Mouse (Mus musculus) stomach, postnatal 0 days (tissue): ENCODE results near the gene Mst1. TPM values are rescaled to one million over a fixed set of nuclear protein-coding genes. Genes with fewer than 3 reads are reported as not detected.

Experiments
- ATAC-seq: fragments of 200-750 bp; cut with Nextera tagmentation; 2 replicates; pipeline ENCODE4 v1.8.0; 2017; ENCODE audit not compliant: low FRiP score, low TSS enrichment
- DNase-seq: peaks from one replicate; pipeline ENCODE4 v3.0.0-alpha.2; 2016; ENCODE audit warnings: low spot score
- H3K27ac ChIP-seq: fragments of 300-500 bp; sonication (generic); replicated peaks from 2 replicates; pipeline ENCODE4 v1.5.1; 2014; ENCODE audit warnings: mild to moderate bottlenecking, control low read depth
- H3K27me3 ChIP-seq: fragments of 300-500 bp; sonication (generic); 2 replicates; pipeline ENCODE4 v1.6.1; 2014; ENCODE audit warnings: low read length; ENCODE audit not compliant: control insufficient read depth, insufficient read depth
- H3K36me3 ChIP-seq: fragments of 300-500 bp; sonication (generic); 2 replicates; pipeline ENCODE4 v1.6.1; 2014; ENCODE audit warnings: low read length, mixed read lengths; ENCODE audit not compliant: control insufficient read depth, insufficient read depth
- H3K4me1 ChIP-seq: fragments of 300-500 bp; sonication (generic); replicated peaks from 2 replicates; pipeline ENCODE4 v1.6.1; 2014; ENCODE audit warnings: antibody characterized with exemption; ENCODE audit not compliant: control insufficient read depth, insufficient read depth
- H3K4me2 ChIP-seq: fragments of 300-500 bp; sonication (generic); replicated peaks from 2 replicates; pipeline ENCODE4 v1.6.1; 2014; ENCODE audit warnings: low read depth, mild to moderate bottlenecking, control low read depth, moderate library complexity
- H3K4me3 ChIP-seq: fragments of 300-500 bp; sonication (generic); 2 replicates; pipeline ENCODE4 v1.5.1; 2014; ENCODE audit warnings: low read depth, low read length, control low read depth
- H3K9ac ChIP-seq: fragments of 300-500 bp; sonication (generic); 2 replicates; pipeline ENCODE4 v1.6.1; 2014; ENCODE audit warnings: mild to moderate bottlenecking, low read length, control low read depth, mixed read lengths
- H3K9me3 ChIP-seq: fragments of 300-500 bp; sonication (generic); 2 replicates; pipeline ENCODE4 v1.6.1; 2016; ENCODE audit warnings: low read length; ENCODE audit not compliant: control insufficient read depth
- CTCF ChIP-seq: IDR thresholded peaks from 2 replicates; pipeline ENCODE4 v1.5.1; 2016; ENCODE audit warnings: antibody characterized with exemption, low read depth, mild to moderate bottlenecking, moderate library complexity
- EP300 ChIP-seq: optimal IDR thresholded peaks from 2 replicates; pipeline ENCODE3; 2016; ENCODE audit warnings: antibody characterized with exemption
- whole genome bisulfite sequencing: fragments of 180-500 bp; shearing (Covaris S2); extraction: QIAGEN DNeasy Blood & Tissue Kit; methylation state at CpG from one replicate; pipeline ENCODE4 v1.1.7; 2014; 5-methylcytosine and 5-hydroxymethylcytosine counted together
- polyA plus RNA-seq: library from polyadenylated mRNA; unstranded; fragments of >200 nt; fragmentation: Nextera tagmentation; extraction: Ambion mirVana; gene quantifications from 2 replicates; pipeline ENCODE4 v1.2.1, GENCODE M21; 2015

The Mst1 gene
- polyA plus RNA-seq, 1 experiment from 2014 or later = 4.4 TPM

- peaks cover 19% of the 10 kb centered on the region for H3K36me3 ChIP-seq
Observed at GRCm38 (mm10) chr9:108063361-108063760, 16.9 kb upstream of the Mst1 start.

GRCm38 (mm10) chr9:108065491-108066011, 14.7 kb upstream of the Mst1 start:
- H3K4me3 ChIP-seq = no peak overlapping the region
- no peak overlapping the region for H3K9ac ChIP-seq
- H3K4me2 ChIP-seq = no peak overlapping the region
- 41% methylated on average over 5 of the region's 5 CpGs for WGBS
- H3K36me3 ChIP-seq = peaks cover 11% of the 10 kb centered on the region
- no peaks in the 10 kb centered on the region for H3K4me1 ChIP-seq
- TF ChIP-seq CTCF = peak; percentile 85
- TF ChIP-seq EP300 = no peak
- no peaks in the 10 kb centered on the region for H3K27me3 ChIP-seq
- no peaks in the 10 kb centered on the region for H3K9me3 ChIP-seq
- no peak overlapping the region for H3K27ac ChIP-seq
- ATAC-seq (peak; percentile 69), DNase-seq (peak; percentile 66)

More at GRCm38 (mm10) chr9:108063361-108063760, 16.9 kb upstream of the Mst1 start:
- H3K27me3 ChIP-seq = no peaks in the 10 kb centered on the region
- DNase-seq = no peak
- TF ChIP-seq CTCF = no peak
- no peak for TF ChIP-seq EP300
- no peaks in the 10 kb centered on the region for H3K9me3 ChIP-seq
- H3K4me1 ChIP-seq = no peaks in the 10 kb centered on the region
- 77% methylated on average over 12 of the region's 12 CpGs for WGBS
- no peak overlapping the region for H3K27ac ChIP-seq
- H3K4me2 ChIP-seq = no peak overlapping the region
- ATAC-seq = no peak
- H3K9ac ChIP-seq = no peak overlapping the region
- no peak overlapping the region for H3K4me3 ChIP-seq

- Histone ChIP-seq H3K4me2 (no peak overlapping the region), H3K27me3 (no peaks in the 10 kb centered on the region), H3K36me3 (peaks cover 8% of the 10 kb centered on the region), H3K9me3 (no peaks in the 10 kb centered on the region), H3K27ac (peak overlapping the region; percentile 65; the same call in 1 of the 2 replicates), H3K4me1 (no peaks in the 10 kb centered on the region), H3K4me3 (no peak overlapping the region), H3K9ac (no peak overlapping the region)
- ATAC-seq (no peak), DNase-seq (no peak)
- TF ChIP-seq CTCF (peak; percentile 62), EP300 (no peak)
- WGBS = 86% methylated on average over 7 of the region's 7 CpGs
Observed at GRCm38 (mm10) chr9:108067199-108067598, 13.0 kb upstream of the Mst1 start.

GRCm38 (mm10) chr9:108067900-108068299, 12.3 kb upstream of the Mst1 start:
- H3K4me2 ChIP-seq = no peak overlapping the region
- peak overlapping the region; percentile 65 for H3K27ac ChIP-seq
- H3K4me1 ChIP-seq = no peaks in the 10 kb centered on the region
- DNase-seq (peak; percentile 88), ATAC-seq (peak; percentile 33)
- TF ChIP-seq EP300 (no peak), CTCF (peak; percentile 99)
- H3K27me3 ChIP-seq = no peaks in the 10 kb centered on the region
- no peak overlapping the region for H3K4me3 ChIP-seq
- no peak overlapping the region for H3K9ac ChIP-seq
- no peaks in the 10 kb centered on the region for H3K9me3 ChIP-seq
- peaks cover 5% of the 10 kb centered on the region; the same call in 1 of the 2 replicates for H3K36me3 ChIP-seq
- WGBS = 18% methylated on average over 8 of the region's 8 CpGs

- TF ChIP-seq CTCF = no peak
- TF ChIP-seq EP300 = no peak
- H3K9ac ChIP-seq = no peak overlapping the region
- DNase-seq (no peak), ATAC-seq (no peak)
- H3K27ac ChIP-seq = no peak overlapping the region
- H3K4me2 ChIP-seq = no peak overlapping the region
- no peak overlapping the region for H3K4me3 ChIP-seq
- no peaks in the 10 kb centered on the region for H3K27me3 ChIP-seq
- H3K36me3 ChIP-seq = peaks cover under 1% of the 10 kb centered on the region; the same call in 1 of the 2 replicates
- no peaks in the 10 kb centered on the region for H3K9me3 ChIP-seq
- H3K4me1 ChIP-seq = no peaks in the 10 kb centered on the region
- 89% methylated on average over 9 of the region's 9 CpGs for WGBS
Observed at GRCm38 (mm10) chr9:108069007-108069406, 11.2 kb upstream of the Mst1 start.

- Histone ChIP-seq H3K36me3 (no peaks in the 10 kb centered on the region; the same call in 1 of the 2 replicates), H3K4me1 (no peaks in the 10 kb centered on the region), H3K9ac (no peak overlapping the region), H3K9me3 (no peaks in the 10 kb centered on the region), H3K4me3 (no peak overlapping the region), H3K27ac (no peak overlapping the region), H3K27me3 (no peaks in the 10 kb centered on the region), H3K4me2 (no peak overlapping the region)
- TF ChIP-seq EP300 (no peak), CTCF (no peak)
- DNase-seq = no peak
- ATAC-seq = no peak
- 82% methylated on average over 7 of the region's 7 CpGs for WGBS
Observed at GRCm38 (mm10) chr9:108069529-108069928, 10.7 kb upstream of the Mst1 start.
